Mouse (Mus musculus) ovary, adult 18-20 months (tissue): Measurements from ENCODE around the gene Ascc1.

Source experiments
- DNase-seq: peaks from one replicate; pipeline ENCODE4 v3.0.0; 2022; ENCODE audit warnings: low spot score, mixed read lengths

Gene Ascc1

GRCm38 (mm10) chr10:60080171-60080570 is 77.6 kb downstream of the Ascc1 start:
- DNase-seq: no peak

DNA sequence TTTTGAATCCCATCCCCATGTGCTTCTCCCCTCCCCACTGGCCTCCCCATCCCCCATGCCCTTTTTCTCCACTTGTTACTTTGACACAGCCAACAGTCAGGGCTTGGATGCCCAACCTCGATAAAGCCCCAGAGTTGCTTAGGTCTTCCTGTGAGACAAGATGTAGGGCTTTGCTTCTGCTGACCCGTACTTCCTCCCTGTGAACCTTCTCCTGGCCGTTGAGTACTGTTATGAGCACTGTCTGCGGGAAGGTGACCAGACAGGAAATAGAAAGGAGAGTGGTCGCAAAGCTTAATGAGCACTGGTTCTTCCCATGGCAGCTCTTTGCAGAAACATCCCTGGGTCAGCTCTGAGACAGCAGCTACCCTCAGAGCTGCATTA is 78.0 kb downstream of the Ascc1 start:
- DNase-seq: no peak

- peak; percentile 36 for DNase-seq
Observed at GRCm38 (mm10) chr10:60080982-60081825, 78.6 kb downstream of the Ascc1 start.

DNA sequence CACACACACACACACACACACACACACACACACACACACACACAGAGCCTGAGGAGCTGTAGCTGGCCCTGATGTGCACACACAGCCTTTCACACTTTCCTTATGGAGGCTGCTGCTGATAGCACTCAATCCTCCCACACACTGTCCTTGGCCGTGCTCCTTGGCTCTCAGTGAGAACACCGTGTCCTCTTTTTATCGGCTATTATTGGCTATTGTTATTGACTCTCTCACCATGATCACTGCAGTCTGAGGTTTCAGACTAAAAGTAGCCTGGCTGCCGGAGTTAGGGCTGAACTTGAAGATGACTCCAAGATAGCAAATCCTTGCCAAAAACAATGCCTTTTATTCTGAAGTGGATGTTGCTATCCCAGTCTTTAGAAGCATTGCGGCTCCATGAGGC is 79.3 kb downstream of the Ascc1 start:
- DNase-seq: peak; percentile 94

DNA sequence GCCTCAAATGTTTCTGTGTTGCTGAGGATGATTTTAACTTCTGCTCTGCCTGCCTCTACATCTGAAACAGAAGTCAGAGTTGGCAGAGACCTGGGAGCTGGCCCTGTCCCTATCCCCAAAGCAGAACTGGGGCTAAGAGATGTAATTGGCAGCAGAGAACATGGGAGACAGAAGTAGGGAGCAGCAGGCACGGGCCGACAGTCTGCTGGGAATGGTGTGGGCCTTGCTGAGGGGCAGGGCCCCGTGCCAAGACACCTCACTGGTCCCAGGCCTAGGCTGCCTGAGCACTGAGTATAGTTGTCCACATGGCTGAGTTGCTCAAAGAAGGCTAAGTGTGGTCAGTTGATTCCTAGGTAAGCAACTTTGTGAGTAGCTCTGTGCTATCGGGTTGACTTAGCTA is 81.5 kb downstream of the Ascc1 start:
- DNase-seq: no peak

DNA sequence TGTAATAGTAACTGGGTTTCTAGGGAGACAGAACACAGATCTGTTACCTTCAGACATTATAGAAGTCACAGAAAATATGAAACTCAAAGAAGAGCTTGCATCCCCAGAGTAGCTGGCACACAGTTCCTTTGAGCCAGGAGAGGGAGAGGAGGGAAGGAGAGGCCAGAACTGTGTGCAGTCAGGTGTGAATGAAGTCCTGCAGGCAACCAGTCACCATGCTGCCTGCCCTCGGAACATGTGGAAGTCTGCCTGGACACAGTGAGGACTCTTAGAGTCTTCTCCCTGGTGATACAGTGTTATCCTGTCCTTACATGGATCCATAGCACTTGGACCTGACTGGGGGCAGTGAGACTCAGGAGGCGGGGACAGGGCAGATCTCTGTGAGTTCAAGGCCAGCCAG is 89.7 kb downstream of the Ascc1 start:
- no peak for DNase-seq

DNA sequence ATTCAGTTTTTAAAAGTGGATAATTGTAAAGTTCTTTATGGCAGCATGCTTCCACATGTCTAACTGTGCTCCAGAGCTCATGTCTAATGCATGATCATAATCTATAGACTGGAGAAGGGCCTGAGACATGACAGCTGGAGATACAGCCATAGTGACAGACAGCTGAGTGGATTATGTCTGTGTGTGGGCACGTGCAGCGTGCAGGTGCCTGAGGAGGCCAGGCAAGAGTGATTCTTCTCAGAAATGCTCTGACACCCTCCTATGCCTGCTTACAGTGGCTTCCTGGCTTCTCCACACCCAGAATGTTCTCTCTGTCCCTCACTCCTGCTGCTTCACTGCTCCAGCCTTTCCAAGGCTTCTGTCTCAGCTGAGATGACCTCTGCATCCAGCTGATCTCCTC is 91.1 kb downstream of the Ascc1 start:
- DNase-seq: no peak

DNA sequence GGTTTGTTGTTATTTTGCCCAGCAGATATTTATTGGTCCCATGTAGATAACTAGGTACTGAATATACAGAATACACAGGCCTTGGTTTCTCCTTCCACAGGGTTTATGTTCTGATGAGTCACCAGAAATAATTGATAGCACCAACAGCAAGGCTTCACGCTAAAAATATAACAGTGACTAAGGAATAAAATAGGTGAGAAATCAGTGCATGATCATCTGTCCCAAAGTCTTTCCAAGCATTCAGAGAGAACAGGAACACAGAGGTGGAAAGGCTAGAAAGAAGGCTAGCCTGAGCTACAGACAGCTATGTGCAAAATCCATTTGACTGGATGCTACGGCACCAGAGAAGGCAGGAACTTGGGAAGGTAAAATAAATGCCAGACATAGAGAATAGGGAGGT is 93.0 kb downstream of the Ascc1 start:
- no peak for DNase-seq

GRCm38 (mm10) chr10:60096302-60096701 is 93.7 kb downstream of the Ascc1 start:
- no peak for DNase-seq

DNA sequence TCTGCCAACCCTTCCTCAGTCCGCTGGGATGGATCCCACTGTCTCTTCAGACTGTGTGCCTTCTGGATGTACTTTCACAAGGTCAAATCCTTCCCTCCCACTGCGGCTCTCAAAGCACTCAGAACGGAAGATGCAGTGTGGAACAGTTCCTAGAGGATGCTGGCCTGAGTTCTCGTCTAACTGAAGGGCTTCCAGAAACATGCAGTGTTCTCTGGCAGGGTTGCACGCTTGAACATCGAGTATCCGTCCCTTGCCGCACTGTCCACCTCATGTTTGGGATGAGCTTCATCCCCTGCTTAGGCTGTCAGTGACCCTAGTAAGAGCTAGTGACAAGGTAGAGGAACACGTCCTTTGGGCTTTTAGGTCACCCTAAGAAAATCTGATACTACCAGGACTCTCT is 94.5 kb downstream of the Ascc1 start:
- DNase-seq: no peak

GRCm38 (mm10) chr10:60097774-60098173 is 95.2 kb downstream of the Ascc1 start:
- DNase-seq: no peak

GRCm38 (mm10) chr10:60105391-60106145 is 103.0 kb downstream of the Ascc1 start:
- DNase-seq: no peak

DNA sequence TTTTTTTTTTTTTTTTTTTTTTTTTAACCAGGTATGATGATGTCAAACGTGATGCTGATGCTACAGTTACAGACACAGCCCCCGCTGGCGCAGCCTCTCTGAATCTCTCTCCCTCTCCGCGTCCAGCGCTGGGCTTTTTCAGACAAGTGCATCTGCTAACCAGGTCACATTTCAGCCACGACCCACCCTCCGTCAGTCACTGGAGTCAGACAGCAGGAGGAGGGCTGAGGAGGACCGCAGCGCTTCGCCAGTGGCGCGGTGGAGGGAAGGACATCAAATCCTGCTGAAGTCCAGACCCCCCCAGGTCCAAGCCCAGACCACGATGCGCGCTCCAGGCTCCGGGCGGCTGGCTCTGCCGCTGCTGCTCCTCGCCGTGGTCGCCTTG is 103.5 kb downstream of the Ascc1 start, which contains the start of gene Spock2:
Gene Spock2 (plus strand): TSS at position 74 of the 385 bp plus-strand sequence.
- DNase-seq: no peak

DNA sequence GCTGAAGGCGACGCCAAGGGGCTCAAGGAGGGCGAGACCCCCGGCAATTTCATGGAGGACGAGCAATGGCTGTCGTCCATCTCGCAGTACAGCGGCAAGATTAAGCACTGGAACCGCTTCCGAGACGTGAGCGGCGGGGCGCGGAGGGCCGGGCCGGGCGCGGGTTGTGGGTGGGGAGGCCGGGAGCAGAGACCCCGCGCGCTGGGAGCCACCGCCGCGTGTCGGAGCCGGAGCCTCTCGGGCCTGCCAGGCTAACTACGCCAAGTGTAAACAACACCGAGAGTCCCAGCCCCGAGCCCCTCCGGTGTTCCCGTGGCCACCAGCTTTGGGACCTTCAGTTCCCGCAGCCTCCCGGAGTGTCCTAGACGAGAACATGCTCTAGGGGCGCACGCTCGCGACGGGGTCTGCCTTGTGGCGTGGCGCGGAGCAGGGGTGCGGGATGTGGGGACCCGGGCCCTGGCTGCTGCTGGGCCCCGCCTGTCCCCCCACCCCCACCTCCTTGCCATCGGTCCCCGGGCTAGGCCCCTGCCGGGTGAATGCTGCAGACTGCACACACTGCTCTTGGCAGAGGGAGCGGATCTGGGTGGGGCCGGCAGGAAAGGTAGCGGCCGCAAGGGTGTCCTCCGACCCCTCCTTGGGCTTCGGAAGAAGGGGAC is 104.1 kb downstream of the Ascc1 start:
- DNase-seq: no peak

DNA sequence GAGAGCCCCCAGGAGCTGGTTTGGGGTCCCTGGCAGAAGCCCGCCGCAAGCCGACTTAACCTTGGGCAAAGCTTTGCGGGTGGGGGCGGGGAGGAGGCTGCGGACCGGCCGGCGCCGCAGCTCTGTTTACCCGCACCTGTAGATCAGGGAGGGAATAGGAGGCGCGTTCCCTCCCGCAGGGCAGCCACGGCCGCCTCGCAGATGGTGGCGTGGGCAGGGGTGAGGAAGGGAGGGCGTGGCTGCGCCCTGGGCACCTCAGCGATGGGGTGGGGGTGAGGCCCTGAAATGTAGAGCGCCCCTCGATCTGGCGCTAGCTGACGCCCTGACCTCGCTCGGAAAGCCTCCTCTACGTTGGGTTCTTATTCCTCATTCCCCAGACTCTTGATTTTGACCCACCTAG is 104.8 kb downstream of the Ascc1 start:
- DNase-seq: no peak

DNA sequence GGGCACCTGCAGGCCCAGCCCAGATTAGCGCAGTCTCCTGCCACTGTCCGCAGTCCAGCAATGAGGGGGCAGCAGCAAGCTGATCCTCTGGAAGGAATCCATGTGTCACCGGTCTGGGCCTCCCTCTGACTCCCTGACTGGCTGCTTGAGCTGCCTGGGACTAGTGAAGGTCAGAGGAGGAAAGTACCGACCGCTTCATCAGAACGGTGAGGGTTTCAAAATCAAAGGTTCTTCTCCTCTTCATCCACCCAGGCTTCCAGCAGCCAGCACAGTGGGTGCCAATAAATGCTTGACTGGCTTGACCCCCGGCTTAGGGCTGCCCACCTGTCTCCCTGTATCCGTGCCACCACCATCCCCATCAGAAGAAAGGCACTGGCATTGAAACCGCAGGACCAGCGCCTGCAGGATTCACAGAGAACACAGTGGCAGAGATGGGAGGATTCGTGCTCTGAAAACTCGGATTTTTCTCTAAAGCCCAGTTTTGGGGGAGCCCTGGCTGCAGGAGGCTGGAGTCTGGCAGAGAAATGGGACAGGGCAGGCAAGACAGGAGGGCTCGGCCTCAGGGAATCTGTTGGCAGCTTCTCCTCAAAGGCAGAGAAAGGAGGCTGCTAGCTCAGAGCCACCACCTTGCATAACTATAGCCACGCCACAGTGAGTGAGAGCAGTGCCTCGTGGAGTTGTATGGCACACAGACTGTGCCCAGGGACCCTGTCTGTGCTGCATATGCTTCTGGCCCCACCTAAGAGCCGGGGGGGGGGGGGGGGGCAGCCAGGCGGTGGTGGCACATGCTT is 105.9 kb downstream of the Ascc1 start:
- DNase-seq: no peak

GRCm38 (mm10) chr10:60109336-60109735 is 106.7 kb downstream of the Ascc1 start:
- no peak for DNase-seq

DNA sequence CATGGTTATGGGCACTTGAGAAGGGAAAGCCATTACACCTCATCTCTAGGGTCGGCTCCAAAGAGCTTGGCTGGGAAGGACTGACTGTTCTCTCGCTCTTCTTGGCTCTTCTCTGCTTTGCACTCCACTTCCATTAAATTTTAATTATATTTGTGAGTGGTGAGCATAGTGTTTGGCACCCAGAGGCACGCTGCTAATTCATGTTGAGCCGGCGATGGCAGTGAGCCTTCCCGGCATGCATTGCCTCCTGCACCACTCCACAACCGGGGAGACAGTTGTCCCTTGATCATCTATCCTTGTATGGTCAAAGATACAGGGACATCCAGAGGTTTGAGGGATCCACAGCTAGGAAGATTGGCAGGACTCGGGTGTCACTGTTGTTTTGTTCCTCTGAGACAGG is 107.4 kb downstream of the Ascc1 start:
- DNase-seq: no peak

DNA sequence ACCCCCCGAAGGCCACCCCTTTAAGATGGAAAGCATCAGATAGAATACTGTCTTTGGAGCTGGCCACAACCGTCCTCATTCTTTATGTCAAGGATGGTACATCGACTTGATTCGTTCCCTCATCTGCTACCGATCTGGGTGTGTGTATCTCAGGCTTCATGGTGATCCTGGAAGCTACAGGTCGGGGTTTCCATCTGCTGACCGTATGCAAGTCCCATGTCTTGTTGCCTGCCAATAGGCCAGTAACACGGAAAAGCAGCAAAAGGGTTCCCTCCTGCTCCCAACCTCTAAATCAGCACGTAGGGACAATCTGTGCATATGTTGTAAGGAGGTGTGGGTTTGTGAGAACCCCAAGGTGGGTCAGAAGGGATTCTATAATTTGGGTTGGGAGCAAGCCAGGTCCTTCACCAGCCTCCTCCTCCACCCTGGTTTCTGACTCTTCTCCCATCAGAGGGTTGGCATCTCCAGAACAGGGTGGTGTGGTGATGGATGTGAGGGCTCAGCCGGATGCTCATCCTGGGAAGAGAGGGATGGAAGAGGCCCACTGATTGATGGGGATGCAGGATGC is 108.4 kb downstream of the Ascc1 start:
- DNase-seq: no peak

GRCm38 (mm10) chr10:60113965-60114690 is 111.5 kb downstream of the Ascc1 start:
- no peak for DNase-seq
